Mouse (Mus musculus) limb, embryonic 12.5 days (tissue): Measurements from ENCODE around the gene Folr2. TPM values are rescaled to one million over a fixed set of nuclear protein-coding genes. Genes with fewer than 3 reads are reported as not detected.
A peak's percentile ranks its signal among the peaks of the same experiment; 100 is the strongest.

Source experiments
- ATAC-seq: fragments of 200-750 bp; cut with Nextera tagmentation; 2 replicates; pipeline ENCODE4 v1.8.0; 2017; ENCODE audit warnings: low read depth, moderate TSS enrichment; ENCODE audit not compliant: insufficient number of reproducible peaks, insufficient read depth, low FRiP score, low TSS enrichment
- H3K27ac ChIP-seq: fragments of 300-500 bp; sonication (generic); 2 replicates; pipeline ENCODE4 v1.5.1; 2016; ENCODE audit warnings: mild to moderate bottlenecking, moderate library complexity
- H3K27me3 ChIP-seq: fragments of 300-500 bp; sonication (generic); 2 replicates; pipeline ENCODE4 v1.6.1; 2016; ENCODE audit warnings: mild to moderate bottlenecking, moderate library complexity
- H3K36me3 ChIP-seq: fragments of 300-500 bp; sonication (generic); 2 replicates; pipeline ENCODE4 v1.6.1; 2016; ENCODE audit warnings: mild to moderate bottlenecking, moderate library complexity
- H3K4me1 ChIP-seq: fragments of 300-500 bp; sonication (generic); replicated peaks from 2 replicates; pipeline ENCODE4 v1.6.1; 2016
- H3K4me2 ChIP-seq: fragments of 300-500 bp; sonication (generic); 2 replicates; pipeline ENCODE4 v1.6.1; 2016; ENCODE audit warnings: mild to moderate bottlenecking, moderate library complexity
- H3K4me3 ChIP-seq: fragments of 300-500 bp; sonication (generic); replicated peaks from 2 replicates; pipeline ENCODE4 v1.5.1; 2016; ENCODE audit warnings: mild to moderate bottlenecking
- H3K9ac ChIP-seq: fragments of 300-500 bp; sonication (generic); replicated peaks from 2 replicates; pipeline ENCODE4 v1.6.1; 2016; ENCODE audit warnings: mild to moderate bottlenecking, moderate library complexity
- H3K9me3 ChIP-seq: fragments of 300-500 bp; sonication (generic); 2 replicates; pipeline ENCODE4 v1.6.1; 2016; ENCODE audit warnings: mild to moderate bottlenecking, moderate library complexity
- WGBS: fragments of 180-500 bp; shearing (Covaris S2); methylation state at CpG from one replicate; pipeline ENCODE4 v1.1.7; 2016; 5-methylcytosine and 5-hydroxymethylcytosine counted together
- polyA plus RNA-seq: library from polyadenylated mRNA; unstranded; fragments of >200 nt; fragmentation: Nextera tagmentation; extraction: Ambion mirVana; gene quantifications from 2 replicates; pipeline ENCODE4 v1.2.1, GENCODE M21; 2016

Folr2 gene
- polyA plus RNA-seq, 1 experiment from 2014 or later, result not detected

DNA sequence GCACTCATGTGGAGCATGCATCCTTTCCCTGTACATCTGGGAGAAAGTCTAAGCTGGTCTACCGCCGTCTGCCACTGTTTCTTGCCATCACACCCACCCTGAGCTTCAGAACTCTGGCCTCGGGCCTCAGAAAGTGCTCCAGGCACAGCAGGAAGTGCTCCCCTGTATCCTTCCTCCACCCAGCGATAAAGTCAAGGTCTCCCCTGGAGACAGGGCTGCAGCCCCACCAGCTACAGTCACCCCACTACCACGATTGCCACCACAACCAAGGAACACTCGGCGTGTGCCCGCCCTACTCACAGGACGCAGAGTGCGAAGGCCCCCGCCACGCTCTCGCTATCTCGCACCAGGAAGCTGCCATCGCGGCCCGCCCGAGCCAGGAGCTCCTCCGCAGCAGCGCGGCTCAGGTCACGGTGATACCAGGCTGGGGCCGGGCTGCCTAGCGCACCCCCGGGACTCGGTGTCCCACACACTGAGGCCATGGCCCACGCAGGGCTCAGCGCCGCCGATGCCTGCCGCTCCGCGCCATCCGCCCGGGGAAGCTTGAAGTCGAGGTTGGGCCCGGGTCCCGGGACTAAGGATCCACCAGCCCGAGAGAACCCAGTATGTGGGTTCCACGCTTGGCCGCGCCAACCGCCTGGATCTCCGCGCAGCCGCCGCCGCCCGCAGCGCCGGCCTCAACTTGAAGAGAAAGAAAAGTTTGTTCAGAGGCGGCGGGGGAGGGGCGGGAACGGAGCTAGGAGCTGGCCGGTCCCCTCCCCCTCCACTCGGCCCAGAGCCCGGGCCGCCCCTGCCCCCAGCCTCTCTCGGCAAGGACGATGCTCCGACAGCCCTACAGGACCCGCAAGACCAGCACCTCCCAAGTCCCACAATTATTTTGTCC lies 20.5 kb downstream of the Folr2 start:
- Histone ChIP-seq H3K27ac (peak overlapping the region; percentile 99), H3K4me1 (peaks cover 33% of the 10 kb centered on the region), H3K9me3 (no peaks in the 10 kb centered on the region), H3K9ac (peak overlapping the region; percentile 97), H3K4me2 (peak overlapping the region; percentile 80), H3K4me3 (peak overlapping the region; percentile 94), H3K27me3 (no peaks in the 10 kb centered on the region), H3K36me3 (peaks cover 28% of the 10 kb centered on the region)
- under 1% methylated on average over 63 of the region's 63 CpGs for WGBS
- ATAC-seq, result peak; percentile 48

GRCm38 (mm10) chr7:101835457-101836109 lies 21.4 kb downstream of the Folr2 start:
- Histone ChIP-seq H3K4me1 (peaks cover 33% of the 10 kb centered on the region), H3K9ac (peak overlapping the region; percentile 97), H3K27me3 (no peaks in the 10 kb centered on the region), H3K9me3 (0 out of 2 replicates have a peak, but pooled peaks cover 5% of the 10 kb centered on the region), H3K4me3 (peak overlapping the region; percentile 94), H3K4me2 (peak overlapping the region; percentile 80), H3K27ac (peak overlapping the region; percentile 99), H3K36me3 (peaks cover 37% of the 10 kb centered on the region)
- no peak for ATAC-seq
- 40% methylated on average over 5 of the region's 5 CpGs for WGBS

DNA sequence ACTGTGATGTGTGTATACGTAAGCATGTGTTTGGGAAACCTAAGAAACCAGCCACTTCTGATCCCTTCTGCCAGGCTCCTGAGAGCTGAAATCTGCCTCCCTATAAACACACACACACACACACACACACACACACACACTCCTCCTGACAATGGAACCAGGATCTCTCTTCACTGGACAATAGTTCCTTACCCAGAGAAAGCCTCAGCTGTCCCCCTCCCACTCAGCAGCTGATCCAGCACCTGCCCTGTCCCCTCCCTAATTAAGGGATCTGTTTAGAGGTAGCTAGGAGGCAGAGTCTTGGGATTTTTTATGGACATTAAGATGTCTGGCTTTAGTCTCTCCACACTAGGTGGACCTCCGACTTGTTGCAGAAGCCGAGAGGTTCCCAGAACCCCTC lies 22.1 kb downstream of the Folr2 start:
- peaks cover 33% of the 10 kb centered on the region for H3K4me1 ChIP-seq
- peaks cover 44% of the 10 kb centered on the region for H3K36me3 ChIP-seq
- no peaks in the 10 kb centered on the region for H3K27me3 ChIP-seq
- 0 out of 2 replicates have a peak, but pooled peaks cover 5% of the 10 kb centered on the region for H3K9me3 ChIP-seq
- H3K4me3 ChIP-seq, result peak overlapping the region; percentile 94
- WGBS, result 53% methylated on average over 3 of the region's 3 CpGs
- peak overlapping the region; percentile 97 for H3K9ac ChIP-seq
- peak overlapping the region; percentile 5; the same call in 1 of the 2 replicates for H3K27ac ChIP-seq
- H3K4me2 ChIP-seq, result peak overlapping the region; percentile 80
- no peak for ATAC-seq

- 78% methylated on average over 3 of the region's 3 CpGs for WGBS
- ATAC-seq, result no peak
- Histone ChIP-seq H3K9me3 (0 out of 2 replicates have a peak, but pooled peaks cover 5% of the 10 kb centered on the region), H3K27ac (no peak overlapping the region), H3K27me3 (no peaks in the 10 kb centered on the region), H3K4me2 (peak overlapping the region; percentile 80), H3K9ac (no peak overlapping the region), H3K36me3 (peaks cover 52% of the 10 kb centered on the region), H3K4me1 (peaks cover 33% of the 10 kb centered on the region), H3K4me3 (0 out of 2 replicates have a peak overlapping the region, but pooled peaks have one; percentile 94)
Measured at GRCm38 (mm10) chr7:101833916-101834584, 22.9 kb downstream of the Folr2 start.

GRCm38 (mm10) chr7:101833352-101833751 lies 23.6 kb downstream of the Folr2 start:
- Histone ChIP-seq H3K36me3 (peaks cover 59% of the 10 kb centered on the region), H3K4me3 (no peak overlapping the region), H3K27ac (no peak overlapping the region), H3K4me1 (peaks cover 26% of the 10 kb centered on the region), H3K9ac (no peak overlapping the region), H3K27me3 (no peaks in the 10 kb centered on the region), H3K9me3 (0 out of 2 replicates have a peak, but pooled peaks cover 5% of the 10 kb centered on the region), H3K4me2 (0 out of 2 replicates have a peak overlapping the region, but pooled peaks have one; percentile 80)
- no peak for ATAC-seq
- 69% methylated on average over 5 of the region's 5 CpGs for WGBS

DNA sequence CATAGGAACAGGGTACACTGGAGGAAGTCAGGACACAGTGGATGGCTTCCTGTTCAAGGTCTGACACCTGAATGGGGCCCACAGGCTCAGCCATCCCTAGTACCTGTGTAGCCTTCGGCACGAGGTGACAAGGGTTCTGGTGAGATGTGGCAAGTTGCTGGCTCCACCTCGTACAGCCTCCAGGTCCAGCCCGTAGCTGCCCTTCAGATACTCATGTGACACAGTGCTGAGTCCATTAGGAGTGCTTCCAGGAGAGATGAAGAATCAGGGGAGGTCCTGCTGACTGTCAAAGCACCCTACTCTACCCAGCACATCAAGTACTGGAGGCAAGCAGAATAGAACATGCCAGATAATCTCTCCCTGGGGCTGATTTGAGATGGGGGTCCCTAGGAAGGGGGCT lies 24.6 kb downstream of the Folr2 start:
- no peak for ATAC-seq
- Histone ChIP-seq H3K27me3 (no peaks in the 10 kb centered on the region), H3K4me3 (no peak overlapping the region), H3K9ac (no peak overlapping the region), H3K4me2 (no peak overlapping the region), H3K9me3 (0 out of 2 replicates have a peak, but pooled peaks cover 5% of the 10 kb centered on the region), H3K36me3 (peaks cover 69% of the 10 kb centered on the region), H3K4me1 (peaks cover 26% of the 10 kb centered on the region), H3K27ac (no peak overlapping the region)
- WGBS, result 91% methylated on average over 4 of the region's 4 CpGs

DNA sequence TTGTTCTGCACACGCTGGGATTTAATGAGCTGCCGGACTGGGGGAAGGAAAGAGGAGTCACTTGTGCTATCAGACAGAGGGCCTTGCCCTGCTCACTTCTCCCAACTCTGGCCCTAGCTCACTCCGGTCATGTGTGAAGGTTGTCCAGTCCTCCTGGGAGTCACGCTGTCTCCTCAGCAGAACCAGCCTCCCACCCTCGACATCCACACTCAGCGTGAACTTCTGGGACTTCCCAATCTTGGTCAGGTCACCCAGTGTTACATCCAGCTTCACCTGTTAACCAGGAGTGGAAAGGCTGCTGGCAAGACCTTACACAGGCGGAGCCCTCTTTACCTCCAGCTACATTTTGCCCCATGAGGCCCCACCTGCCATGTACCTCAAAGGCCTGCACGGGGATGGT lies 25.6 kb downstream of the Folr2 start:
- H3K4me3 ChIP-seq, result no peak overlapping the region
- H3K27ac ChIP-seq, result no peak overlapping the region
- no peaks in the 10 kb centered on the region for H3K27me3 ChIP-seq
- H3K9ac ChIP-seq, result no peak overlapping the region
- H3K4me2 ChIP-seq, result no peak overlapping the region
- peaks cover 26% of the 10 kb centered on the region for H3K4me1 ChIP-seq
- peaks cover 79% of the 10 kb centered on the region for H3K36me3 ChIP-seq
- ATAC-seq, result no peak
- WGBS, result 90% methylated on average over 8 of the region's 8 CpGs
- H3K9me3 ChIP-seq, result 0 out of 2 replicates have a peak, but pooled peaks cover 5% of the 10 kb centered on the region

DNA sequence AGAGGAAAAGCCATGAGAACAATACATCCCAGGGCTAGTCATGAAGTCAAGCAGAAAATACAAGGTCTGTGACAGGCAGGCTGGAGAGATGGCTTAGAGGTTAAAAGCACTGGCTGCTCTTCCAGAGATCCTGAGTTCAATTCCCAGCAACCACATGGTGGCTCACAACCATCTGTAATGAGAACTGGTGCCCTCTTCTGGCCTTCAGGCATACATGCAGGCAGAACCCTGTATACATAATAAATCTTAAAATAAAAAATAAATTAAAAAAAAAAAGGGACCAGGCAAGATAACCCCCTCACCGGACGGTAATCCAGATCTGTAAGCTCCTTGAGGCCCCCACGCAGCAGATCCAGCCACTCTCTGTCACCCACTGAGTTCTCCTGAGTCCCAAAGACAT lies 26.6 kb downstream of the Folr2 start:
- Histone ChIP-seq H3K4me2 (no peak overlapping the region), H3K9me3 (0 out of 2 replicates have a peak, but pooled peaks cover 5% of the 10 kb centered on the region), H3K27me3 (no peaks in the 10 kb centered on the region), H3K27ac (no peak overlapping the region), H3K9ac (no peak overlapping the region), H3K4me3 (no peak overlapping the region), H3K4me1 (peaks cover 21% of the 10 kb centered on the region), H3K36me3 (peaks cover 89% of the 10 kb centered on the region)
- 98% methylated on average over 3 of the region's 3 CpGs for WGBS
- ATAC-seq, result no peak

GRCm38 (mm10) chr7:101823758-101824630 lies 33.0 kb downstream of the Folr2 start:
- Histone ChIP-seq H3K4me1 (peaks cover 27% of the 10 kb centered on the region), H3K9ac (no peak overlapping the region), H3K27ac (no peak overlapping the region), H3K9me3 (no peaks in the 10 kb centered on the region), H3K4me3 (no peak overlapping the region), H3K4me2 (no peak overlapping the region), H3K27me3 (peaks cover 37% of the 10 kb centered on the region), H3K36me3 (peaks cover 63% of the 10 kb centered on the region)
- 88% methylated on average over 18 of the region's 18 CpGs for WGBS
- ATAC-seq, result no peak
